Mouse (Mus musculus) frontal cortex, postnatal 25 days (tissue): Measurements from ENCODE around the gene Zfp446.
A peak's percentile ranks its signal among the peaks of the same experiment; 100 is the strongest.

ENCODE experiments used
- DNase-seq, 2 experiments: peaks; one replicate each; pipeline ENCODE4 v3.0.0; 2022; ENCODE audit warnings: low spot score in 2 of 2

Gene Zfp446

DNA sequence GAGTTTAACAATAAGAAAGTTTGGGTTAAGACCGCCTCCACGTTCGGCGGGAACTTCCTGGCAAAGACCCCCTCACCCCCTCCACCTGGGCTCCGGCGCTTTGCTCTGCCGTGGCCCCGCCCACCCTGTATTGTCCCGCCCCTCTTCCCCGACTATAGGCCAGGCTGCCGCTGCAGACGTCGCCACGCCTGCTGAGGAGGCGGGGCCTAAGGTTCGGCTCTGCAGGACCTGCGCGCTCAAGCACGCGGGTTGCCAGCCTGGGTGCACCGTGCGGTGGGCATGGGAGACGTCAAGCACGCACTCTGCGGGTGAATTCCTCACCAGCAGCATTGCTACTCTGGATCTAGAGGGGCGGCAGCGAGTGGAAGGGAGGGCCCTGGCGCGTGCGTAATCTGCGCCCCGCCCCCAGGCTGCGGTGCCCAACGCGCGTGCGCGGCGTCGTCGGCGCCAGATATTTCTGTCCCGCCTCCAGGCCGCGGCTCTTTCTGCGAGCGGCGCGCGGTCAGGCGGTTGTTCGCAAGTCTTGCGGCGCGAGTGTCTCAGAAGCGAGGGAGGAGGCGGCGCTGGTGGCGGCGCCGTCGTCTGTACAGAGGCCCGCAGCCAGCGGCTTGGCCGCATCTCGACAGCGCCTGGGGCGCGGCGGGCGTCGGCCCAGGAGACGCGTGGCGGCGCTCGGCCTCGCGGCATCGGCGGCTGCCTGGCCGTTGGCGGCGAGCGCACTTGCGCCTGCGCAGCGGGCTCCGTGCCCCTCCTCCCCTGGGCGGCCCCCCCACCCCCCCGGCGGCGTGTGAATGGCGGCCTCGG lies 46.5 kb downstream of the Zfp446 start:
- DNase-seq: peak; percentile 95

DNA sequence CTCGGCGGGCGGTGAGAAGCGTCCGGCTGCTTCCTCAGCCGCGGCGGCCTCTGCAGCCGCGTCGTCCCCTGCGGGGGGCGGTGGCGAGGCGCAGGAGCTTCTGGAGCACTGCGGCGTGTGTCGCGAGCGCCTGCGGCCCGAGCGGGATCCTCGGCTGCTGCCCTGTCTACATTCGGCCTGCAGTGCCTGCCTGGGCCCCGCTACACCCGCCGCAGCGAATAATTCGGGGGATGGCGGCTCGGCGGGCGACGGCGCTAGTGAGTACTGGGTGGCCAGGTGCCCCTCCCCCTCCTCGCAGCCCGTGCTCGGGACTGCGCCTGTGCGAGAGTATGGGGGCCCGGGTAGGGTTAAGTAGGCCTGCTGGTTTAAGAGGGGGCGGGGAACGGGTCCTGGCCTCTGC lies 47.2 kb downstream of the Zfp446 start:
- peak; percentile 74 to 79 for DNase-seq

DNA sequence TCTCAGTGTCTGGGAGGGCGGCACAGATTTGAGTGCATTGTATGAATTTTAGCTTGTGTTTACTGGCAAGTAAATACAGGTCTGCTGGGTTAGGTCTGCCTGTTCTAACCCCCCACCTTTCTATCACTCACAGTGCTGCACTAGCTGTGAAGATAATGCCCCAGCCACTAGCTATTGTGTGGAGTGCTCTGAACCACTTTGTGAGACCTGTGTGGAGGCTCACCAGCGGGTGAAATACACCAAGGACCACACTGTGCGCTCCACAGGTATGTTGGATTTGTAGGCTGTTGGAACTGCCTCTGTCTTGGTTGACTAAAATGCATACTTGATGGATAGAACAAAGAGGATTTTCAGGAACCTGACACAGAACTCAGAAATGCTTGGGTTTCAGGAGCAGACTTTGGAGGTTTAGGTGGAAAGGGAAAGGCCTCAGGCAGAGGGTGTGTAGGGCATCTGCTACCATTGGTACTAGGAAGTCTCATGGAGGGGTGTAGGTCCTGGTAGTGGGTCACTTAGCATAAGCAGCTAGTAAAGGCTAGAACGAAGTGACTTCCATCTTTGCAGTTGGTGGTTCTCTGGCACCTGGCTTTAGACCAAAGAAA lies 48.0 kb downstream of the Zfp446 start:
- no peak for DNase-seq

DNA sequence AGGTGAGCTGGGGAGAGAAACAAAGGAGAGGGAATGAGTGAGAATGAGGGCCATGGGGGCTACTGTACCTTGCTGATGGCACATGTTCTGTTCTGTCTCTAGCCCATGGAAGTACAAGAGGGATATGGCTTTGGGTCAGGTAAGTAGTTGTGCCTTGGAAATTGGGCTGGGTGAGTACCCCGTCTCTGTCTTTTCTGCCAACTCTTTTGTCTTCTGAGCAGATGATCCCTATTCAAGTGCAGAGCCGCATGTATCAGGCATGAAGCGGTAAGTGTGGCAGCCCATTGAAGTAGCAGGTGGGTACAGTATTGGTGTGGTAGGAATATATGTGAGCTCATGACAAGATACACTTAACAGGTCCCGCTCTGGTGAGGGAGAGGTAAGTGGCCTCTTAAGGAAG lies 51.3 kb downstream of the Zfp446 start:
- no peak for DNase-seq

DNA sequence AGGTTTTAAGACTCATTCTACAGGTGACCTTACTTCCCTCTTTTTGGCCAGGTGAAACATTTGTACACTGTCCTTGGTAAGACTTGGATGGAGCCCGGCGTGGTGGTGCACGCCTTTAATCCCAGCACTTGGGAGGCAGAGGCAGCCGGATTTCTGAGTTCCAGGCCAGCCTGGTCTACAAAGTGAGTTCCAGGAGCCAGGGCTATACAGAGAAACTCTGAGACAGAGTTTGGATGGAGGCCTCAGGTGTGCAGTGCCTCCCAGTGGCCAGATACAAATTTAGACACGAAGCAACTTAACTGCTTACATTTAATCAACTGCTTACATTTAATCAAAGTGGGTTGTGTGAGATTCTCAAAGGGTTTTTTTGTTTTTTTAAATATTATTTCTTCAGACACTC lies 53.4 kb downstream of the Zfp446 start:
- DNase-seq: no peak

DNA sequence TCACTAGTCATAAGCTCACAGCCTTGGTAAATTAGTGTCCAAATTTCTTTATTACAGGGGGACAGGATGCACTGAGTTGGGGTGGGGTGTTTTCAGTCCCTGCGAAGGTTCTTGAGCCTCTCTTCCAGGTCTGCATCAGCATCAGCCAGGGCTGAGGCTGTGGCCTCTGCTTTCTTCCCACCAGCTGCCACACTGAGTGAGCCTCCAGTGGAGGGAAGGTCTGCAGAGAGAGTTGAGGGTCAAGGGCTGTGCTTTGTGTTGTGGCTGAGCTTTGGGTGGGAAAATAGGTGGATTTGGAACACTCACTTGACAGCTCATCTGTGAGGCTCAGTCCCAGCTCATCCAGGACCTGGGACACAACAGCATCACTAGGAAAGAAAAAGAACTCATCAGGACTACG lies 54.3 kb downstream of the Zfp446 start:
- DNase-seq: no peak

DNA sequence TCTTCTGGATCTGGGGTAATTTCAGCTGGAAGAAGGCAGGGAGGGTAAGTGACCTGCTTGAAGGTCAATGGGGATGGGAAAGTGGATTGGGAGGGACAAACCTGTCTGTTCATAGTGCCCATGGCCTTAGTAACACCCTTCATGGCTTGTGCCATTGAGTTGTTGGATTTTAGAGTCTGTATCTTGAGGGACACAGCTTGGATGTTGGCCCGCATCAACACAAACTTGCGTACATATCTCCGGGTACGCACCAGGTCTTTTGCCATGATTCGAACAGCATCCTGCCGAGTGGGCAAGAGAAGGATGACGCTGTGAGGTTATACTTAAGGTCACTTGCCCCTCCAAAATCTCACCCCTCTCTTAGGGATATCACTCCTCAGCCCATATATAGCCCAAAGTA lies 54.9 kb downstream of the Zfp446 start:
- DNase-seq: no peak

DNA sequence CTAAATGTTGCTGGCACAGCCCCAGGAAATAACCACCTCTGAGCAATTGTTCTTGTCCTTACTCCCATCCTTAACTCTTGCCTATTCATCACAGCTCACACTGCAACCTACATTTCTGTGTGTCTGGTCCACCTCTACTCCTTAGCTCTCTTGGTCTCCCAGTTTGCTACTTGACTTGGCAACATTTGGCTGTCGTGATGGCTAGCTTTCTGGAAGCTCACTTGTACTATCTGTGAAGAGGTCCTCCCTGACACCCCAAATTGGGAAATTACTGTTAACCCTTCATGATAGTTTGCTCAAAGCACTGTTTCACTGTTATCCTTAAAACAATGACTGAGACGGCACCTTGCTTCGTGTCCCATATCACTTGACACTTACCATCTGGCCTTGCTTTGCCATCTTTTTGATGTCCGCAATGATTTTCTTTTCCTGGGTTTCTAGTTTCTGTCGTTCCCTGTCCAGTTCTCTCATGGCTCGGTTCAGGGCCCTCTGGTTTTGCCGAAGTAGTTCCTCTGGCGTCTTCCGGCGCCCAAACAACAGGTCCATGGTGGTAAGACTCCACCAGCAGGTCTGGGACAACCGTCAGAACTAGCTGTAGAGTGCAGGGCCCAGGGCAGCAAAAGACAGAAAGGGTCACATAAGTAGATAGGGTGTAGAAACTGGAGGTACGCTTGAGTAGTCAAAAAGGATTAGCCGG lies 56.0 kb downstream of the Zfp446 start:
- DNase-seq: no peak

DNA sequence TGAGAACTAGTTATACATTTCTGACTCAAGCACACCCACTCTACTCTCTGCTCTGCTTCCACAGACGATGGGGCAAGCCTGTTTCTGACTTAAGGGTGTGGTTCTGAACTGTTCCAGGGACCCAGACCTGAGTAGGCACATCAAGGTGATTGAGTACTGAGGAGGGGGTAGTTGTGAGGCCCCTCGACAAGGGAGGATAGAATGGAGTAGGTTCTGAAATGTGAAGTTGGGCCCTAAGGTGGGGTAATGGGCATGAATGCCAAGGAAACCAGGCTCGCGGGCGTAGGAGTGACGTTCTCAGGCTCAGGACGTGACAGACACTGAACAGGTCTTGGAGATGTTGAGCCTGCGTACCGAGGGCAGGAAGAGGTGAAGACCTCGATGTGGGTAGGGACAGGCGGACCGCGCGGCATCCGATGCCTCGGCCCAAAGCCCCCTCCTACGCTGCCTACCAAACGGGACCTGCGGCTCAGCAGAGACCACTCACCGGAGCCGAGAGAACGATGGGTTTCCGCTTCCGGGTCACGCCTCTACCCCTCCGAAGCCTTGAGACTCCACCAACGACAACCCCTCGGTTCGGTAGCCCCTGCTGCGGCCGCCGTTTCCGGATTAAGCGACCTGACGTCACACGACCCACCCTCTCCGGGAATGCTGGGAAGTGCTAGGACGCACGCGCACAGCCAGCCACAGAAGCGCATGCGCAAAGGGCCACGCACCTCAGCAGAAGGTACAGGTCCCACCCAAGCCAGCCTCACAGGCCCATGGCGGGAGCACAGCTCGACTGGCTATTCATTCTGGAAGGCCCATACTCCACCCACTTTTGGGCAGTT lies 56.7 kb downstream of the Zfp446 start, which contains the start of gene Chmp2a:
Chmp2a (minus strand) TSS at position 660 of the 830 bp plus-strand sequence.
- DNase-seq: peak; percentile 96 to 98
